Mouse (Mus musculus) mature B cell (primary cell): Measurements from ENCODE around the gene Gadd45g.

ENCODE experiments used
- in situ Hi-C: fragments of 300-500 bp; cut with MboI; formaldehyde crosslinking; loops from 2 replicates; pipeline ENCODE4 v1.14.3; 2019

Gene Gadd45g

DNA sequence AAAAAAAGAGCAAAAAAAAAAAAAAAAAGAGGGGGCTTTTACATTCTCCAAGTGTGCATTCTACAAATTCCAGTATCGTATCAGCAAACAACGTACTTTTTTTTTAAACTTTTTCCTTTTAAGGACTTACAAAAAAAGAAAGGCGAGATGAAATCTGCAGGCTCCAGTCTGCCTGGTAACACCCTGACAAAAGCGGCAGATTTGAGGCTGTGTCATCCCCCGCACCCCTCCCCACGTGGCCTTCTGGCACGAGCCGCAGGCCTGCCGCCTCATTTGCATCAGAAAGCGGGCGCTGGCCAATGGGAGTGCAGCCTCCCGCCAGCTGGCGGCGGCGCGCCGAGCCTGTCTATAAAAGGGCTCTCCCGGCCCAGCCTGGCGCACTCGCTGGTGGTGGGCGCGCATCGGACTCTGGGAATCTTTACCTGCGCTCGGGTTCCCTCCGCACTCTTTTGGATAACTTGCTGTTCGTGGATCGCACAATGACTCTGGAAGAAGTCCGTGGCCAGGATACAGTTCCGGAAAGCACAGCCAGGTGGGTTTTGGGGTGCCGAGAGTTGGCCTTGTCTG, at the start of gene Gadd45g:
Gadd45g (plus strand) TSS at position 378 of the 567 bp plus-strand sequence.
- in situ Hi-C loops: loop anchor here (5.0 to 25.0 kb wide), 3 partner anchors 376 to 1141 kb away; partner anchors contain the start of gene Nfil3

DNA sequence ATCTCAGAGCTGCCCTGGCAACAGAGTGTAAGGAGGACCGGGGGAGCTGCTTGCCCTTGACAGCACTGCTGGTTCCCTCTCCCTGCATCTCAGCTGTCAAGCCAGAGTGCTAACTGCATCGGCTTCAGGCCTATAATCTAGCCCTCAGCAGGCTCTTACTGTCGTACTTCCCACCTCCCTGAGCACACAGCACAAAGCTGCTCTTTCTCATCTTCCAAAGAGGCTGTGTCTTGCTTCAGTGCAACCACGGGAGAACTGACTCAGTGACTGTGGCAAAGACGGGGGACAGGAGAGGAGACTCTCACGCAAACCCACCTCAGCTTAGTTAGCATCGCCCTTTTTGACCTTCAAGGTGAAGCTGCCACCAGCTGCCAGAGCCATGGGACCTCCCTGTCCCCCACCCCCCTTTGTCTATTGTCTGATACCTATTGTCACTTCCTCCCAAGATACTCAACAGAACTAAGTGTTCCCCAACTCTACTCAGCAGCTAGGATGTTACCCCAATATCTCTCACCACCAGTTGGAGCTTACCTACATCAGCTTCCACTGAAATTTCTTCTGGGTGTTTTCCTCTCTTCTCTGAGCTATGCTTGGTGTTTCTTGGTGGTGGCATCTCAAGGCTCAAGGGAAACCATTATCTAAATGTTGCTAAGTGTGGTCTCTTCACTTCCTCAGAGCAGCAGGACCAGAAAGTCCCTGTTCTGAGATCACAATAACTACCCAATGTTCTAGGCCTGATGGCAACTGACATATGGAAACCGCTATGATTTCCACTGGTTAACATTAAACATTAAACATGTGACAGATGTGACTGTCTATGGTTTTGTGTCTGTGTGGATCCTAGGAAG, 48.4 kb upstream of the Gadd45g start:
- in situ Hi-C loops: no loop called here

DNA sequence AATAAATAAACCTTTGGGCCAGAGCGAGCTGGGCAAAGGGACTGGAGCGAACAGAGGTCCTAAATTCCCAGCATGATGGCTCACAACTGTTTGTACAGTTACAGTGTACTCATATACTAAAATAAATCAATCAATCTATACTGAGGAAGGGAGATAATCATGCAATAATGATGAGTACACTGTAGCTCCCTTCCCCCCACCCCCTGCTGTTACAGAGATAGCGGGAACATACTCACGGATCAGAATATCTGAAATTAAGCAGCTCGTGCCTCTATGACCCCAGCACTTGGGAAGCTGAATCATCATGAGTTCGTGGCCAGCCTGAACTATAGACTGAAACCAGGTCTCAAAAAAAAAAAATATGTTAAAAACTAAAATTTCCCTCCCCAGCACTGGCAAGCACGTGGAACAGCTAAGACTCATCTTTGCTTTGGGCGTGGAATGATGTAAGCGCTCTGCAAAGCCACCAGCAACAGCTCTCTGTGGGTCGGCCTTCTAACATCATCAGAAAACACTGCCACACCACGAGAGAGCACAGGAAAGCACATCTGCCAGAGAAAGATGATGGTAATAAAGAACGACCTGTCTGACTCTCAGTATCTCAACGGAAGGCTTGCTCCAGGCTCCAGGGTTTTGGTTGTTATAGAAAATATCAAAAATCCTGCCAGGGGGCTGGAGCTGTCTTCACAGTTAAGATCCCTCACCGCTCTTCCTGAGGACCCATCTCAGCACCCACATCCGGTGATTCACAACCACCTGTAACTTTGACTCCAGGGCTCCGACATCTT, 46.5 kb upstream of the Gadd45g start:
- in situ Hi-C loops: no loop called here

DNA sequence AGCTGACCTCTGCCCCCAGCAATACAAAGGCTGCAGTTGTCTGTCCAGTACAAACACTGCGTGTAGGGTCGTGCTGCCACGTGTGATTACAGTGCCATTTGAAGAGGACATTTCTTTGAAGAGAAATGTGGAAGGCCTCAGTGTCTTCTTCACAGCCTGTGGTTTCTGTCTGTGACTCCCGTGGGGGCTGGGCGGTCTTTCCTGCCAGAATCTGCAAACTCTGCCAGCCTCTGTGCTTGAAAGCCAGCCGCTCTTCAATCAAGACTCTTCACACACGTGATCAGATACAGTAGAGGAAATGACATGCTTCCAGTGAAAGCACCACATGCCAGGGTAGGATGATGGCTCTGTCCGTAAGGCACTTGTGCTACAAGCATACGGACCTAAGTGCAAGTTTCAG, 45.6 kb upstream of the Gadd45g start:
- in situ Hi-C loops: no loop called here

DNA sequence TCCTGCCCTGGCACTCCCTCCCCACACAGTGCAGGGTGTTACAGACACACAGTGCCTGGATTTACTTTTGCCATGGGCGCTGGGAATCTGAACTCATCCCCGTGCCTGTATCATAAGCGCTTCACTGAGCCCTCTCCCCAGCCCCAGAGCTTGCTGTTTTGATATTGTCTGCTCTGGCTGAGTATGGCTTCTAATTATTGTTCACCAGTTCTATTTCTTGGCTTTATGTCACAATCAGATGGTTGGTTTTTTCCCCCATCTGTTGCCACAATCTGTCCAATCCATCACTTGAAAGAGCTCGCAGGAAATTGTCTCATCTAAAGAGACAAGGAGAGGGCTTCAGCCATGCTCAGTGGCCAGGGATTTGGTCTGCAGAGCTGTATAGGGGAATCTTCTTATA, 40.8 kb upstream of the Gadd45g start:
- in situ Hi-C loops: no loop called here

DNA sequence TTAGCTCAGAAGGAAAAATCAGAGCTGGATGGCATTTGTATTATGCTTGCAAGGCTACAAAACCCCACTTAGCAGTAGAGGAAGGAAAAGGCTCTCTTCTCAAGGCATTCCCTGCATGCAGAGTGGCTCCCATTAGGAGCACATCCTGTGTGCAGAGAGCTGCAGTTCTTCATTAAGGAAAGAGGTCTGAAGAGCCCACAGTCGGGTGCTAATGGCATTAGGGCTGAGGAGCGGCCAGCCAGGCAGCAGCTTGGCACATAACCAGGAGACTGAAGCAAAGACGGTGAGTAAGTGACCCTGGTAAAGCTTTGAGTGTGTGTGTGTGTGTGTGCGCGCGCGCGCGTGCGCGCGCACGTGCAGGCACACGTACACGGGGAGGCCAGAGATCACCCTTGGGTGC, 40.3 kb upstream of the Gadd45g start:
- in situ Hi-C loops: no loop called here

DNA sequence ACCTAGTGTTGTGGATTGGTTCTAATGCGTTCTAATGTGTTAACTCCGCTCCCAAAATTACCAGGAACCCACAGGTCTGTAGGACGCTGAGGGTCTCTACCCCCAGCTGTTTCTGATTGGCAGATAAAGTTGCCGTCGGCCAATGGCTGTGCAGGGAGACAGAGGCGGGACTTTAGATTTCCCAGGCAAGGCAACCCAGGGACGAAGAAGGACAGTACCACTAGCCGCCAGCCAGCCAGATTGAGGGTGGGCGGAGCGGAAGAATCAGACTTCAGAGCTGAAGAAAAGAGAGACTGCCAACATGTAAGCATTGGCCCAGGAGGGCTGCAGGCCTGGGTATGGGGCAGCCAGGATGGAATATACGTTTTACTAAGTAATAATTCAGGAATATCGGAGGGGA, 38.3 kb upstream of the Gadd45g start:
- in situ Hi-C loops: no loop called here

DNA sequence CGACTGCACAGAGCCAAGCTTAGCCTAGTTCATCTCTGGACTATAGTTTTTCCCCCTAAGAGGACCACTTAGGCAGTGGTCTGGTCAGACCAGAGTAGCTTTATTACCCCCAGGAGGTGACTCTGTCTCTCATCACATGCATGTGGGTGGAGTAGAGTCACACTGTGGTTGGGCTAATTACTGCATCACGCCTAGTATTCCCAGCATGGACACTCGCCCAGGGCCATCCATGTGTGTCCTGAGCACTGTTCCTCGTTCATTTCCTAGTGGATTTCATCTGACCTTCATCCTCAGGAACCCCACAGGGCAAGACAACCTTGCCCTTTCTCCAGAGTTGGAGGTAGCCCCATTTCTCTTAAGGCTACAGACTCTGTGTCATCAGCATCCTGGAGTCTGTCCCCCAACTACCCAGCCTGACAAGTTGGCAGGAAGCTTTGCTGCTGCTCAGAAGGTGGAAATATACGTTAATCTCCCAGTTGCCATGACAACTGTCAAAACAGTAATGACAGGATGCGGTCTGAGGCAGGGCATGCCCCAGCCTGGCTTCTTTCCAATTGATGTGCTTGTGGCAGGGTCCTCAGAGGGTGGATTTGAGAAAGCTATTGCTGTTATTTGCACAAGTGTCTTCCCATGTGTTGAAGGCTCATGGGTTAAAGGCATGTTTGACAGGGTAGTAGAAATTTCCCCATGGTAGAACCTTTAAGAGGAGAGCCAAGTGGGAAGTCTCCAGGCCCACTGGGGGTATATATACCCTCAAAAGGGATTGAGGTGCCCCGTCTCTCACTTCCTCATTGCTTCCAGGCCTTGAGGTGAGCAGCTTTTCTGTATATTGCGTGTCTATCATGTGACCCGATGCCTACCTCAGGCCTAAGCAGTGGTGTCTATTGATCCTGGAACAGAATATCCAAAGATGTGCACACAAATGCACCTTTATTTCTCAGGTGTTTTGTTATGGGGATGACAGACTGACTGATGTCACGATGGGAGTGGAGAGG, 32.6 kb upstream of the Gadd45g start:
- in situ Hi-C loops: loop anchor here (10.0 kb wide), 1 partner anchor 89 kb away; no protein-coding TSS in a partner anchor

DNA sequence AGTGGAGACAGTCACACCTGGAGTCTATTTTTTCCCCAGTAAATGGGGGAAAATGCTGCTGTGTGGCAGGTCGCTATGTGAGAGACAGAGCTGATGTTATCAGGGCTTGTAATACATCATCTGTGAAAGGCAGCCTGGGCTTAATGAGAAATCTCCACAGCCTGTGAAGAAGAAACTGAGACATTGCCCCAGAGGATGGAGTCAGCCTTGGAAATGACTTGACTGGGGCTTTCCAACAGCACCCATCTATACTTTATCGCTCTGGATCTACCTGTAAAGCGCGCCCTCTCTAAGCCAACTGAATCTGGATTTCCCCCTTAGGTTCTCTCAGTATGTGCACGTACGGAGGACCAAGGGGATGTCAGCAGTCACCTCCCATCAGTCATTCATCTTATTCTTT, 31.8 kb upstream of the Gadd45g start:
- in situ Hi-C loops: loop anchor here (10.0 kb wide), 1 partner anchor 90 kb away; no protein-coding TSS in a partner anchor

DNA sequence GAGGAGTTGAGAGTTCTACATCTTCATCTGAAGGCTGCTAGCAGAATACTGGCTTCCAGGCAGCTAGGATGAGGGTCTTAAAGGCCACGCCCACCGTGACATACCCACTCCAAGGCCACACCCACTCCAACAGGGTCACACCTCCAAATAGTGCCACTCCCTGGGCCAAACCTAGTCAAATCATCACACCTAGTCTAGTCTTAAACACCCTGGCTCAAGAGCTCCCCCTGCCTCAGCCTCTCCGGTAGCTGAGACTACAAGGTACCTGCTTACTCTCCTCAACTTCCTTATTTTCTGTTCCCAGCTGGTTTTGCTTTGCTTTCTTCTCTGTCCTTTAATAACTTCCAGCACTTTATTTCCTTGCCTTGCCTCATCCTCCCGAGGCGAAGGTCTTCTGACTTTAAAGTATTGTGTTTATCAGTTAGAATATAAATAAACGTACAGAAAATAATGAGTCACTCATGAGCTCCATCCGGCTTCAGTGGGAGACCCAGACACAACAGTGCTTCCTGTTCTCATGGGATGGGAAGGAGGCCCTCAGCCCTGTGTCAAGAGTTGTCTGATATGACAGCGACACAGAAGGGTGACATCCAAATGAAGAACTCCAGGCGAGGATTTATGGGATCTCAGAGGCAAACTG, 30.5 kb upstream of the Gadd45g start:
- in situ Hi-C loops: loop anchor here (10.0 kb wide), 1 partner anchor 91 kb away; no protein-coding TSS in a partner anchor

DNA sequence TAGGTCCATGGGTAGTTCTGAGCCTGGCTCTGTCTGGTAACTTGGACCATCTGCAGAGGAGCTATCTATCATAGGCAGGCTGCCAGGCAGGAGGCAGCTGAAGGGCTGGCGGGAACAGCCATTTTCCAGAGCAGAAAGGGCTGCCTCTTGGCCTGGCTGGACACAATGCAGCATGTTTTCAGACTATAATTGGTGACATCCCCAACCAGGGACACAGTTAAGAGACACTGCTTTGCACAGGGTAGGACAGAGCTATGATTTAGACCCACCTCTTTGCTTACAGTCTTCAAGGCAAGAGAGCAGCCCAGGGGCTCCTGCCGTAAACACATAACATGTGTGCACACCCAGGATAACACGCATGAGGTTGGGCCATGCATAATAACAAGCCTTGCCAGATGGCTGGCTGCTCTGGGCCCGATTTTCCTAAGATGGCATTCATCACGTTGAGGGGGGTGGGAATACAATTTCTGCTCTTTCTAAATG, 29.9 kb upstream of the Gadd45g start:
- in situ Hi-C loops: loop anchor here (10.0 kb wide), 1 partner anchor 92 kb away; no protein-coding TSS in a partner anchor

DNA sequence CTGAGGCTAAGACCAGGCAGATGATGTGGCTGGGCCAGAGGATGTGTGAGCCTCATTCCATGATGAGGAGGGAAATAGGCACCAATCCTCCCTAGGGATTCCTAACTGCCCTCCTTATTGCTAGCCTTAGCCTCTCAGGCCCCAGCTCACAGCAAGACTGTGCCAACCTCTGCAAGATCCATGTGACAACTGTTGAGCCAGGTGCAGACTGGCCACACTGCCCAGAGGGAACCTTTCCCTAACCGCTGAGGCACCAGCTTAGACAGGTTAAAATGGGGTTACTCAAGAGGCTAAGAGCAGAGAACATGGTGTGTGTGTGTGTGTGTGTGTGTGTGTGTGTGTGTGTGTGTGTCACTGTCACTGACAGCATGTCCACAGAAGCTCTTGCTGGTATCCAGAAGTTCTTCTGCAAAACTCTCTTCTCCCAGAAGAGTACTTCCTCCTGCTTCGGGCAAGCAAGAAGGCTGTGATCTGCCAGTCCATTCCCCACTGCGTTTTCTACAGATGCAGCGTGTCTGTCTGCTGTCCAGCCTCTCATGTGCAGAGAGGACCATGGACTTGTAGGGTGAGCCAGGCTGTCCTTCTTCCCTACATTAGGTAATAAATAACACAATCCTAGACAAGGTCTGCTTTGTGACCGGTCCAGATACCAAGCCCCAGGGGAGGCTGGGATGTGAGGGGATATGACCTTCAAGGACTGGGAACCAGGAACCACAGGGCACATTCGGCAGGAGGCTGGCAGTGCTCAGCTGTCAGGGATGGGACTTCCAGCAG, 28.1 kb upstream of the Gadd45g start:
- in situ Hi-C loops: loop anchor here (10.0 kb wide), 1 partner anchor 94 kb away; no protein-coding TSS in a partner anchor

DNA sequence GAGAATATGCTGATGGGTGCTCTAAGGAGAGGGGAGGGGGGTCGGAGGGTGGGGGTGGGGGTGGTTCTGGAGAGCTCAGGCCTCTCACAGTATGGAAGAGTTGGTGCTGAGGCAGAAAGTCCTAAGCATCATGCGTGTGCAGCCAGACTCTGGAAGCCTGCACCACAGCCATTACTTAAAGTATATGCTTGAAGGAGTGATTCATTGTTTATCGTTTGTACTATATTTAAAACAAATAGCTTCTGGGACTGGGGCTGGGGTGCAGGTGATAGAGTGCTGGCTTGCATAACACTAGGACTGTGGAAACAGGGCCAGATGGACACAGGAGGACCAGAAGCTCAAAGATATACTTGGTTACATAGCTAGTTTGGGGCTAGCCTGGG, 27.5 kb upstream of the Gadd45g start:
- in situ Hi-C loops: loop anchor here (10.0 kb wide), 1 partner anchor 94 kb away; no protein-coding TSS in a partner anchor

DNA sequence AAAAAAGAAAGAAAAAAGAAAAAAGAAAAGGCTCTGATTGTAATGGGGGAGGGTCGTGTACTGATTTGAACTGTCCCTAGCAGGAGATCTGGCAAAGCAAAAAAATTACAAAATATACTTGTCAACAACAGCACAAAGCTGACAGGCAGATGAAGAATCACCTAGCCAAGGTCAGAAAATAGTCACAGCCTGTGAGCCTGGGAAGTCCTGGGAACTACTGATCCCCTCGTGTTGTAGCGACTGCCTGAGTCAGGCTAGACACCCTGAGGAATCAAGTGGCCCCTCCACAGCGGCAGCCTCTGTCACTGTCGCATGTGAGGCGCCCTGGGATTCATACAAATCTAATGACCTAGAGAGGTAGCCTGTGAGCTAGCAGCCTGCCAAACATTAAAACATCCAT, 27.1 kb upstream of the Gadd45g start:
- in situ Hi-C loops: loop anchor here (10.0 kb wide), 1 partner anchor 95 kb away; no protein-coding TSS in a partner anchor

DNA sequence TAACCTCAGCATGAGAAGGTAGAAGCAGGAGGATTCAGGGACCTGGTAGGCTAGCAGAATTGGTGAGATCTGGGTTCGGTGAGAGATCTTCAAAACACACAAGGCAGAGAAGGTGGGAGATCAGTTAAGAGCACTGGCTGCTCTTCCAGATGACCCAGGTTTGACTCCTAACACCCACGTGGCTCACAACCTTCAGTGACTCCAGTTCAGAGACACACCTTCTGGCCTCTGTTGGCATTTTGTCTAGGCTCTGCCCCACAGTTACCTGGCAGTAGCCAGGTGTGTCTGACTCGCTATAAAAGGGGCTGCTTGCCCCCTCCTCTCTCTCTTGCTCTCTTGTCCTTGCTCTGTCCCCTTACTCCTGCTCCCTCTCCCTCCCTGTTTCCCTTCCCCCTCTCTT, 24.5 kb upstream of the Gadd45g start:
- in situ Hi-C loops: no loop called here

DNA sequence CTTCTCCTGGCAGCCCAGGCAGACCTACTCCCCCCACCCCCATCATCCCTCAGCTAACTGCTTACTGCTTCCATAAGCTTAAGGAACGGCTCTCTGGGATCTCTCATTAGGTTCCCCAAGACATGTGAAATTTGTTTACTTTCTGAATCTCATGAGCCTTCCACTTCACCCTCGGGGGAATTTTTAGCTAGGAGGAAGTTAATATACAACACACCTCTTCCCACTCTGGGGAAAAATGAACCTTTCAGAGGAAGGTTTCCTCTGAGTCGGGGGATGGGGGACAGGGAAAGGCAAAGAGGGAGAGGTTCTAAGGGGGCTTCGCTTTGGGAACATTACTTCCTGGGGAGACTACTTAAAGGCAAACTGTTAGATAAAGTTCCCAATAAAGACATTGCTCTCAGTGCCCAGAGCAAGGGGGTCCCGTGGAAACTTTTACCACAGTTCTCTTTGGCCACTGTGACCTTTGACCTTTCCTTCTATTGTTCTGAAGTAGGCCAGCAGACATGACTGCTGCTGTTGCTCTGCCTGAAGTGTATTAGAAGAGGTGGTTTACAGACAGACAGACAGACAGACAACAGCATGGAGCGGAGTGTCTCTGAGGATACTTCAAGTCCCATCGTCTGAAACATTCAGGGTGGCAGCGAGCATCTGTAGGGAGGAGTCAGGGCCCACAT, 22.5 kb upstream of the Gadd45g start:
- in situ Hi-C loops: no loop called here

DNA sequence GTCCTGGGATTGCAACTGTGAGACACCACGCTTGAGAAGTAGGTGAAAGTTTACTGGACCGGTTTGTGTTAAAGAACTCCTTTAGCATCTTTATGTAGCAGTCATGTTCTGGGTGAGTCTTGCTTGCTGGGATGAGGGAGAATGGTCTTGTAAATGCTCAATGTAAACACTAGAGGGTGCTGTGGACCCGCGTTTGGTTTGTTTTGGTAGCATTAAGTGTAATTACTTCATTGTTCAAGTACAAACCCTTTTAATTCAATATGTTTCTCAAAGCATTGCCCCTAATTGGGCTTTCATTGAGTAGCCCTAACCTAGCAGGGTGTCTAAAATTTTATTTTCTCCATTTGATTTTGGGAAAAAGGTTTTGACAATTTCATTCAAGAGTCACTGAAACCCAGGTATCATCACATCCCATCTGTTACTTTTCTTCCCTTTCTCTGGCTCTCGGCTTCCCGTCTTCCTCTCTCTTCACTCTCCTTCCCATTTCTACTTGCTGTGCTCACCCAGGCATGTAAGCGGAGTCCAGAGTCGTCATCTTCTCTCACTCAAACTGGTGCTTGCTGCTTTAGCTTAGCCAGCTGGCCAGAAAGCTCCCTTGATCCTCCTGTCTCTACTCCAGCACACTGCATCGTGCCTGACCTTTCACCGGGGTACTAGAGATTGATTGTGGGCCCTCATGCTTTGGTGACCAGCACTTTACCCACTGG, 15.6 kb upstream of the Gadd45g start:
- in situ Hi-C loops: loop anchor here (25.0 kb wide), 1 partner anchor 1156 kb away; the partner anchor contains the start of gene Nfil3

DNA sequence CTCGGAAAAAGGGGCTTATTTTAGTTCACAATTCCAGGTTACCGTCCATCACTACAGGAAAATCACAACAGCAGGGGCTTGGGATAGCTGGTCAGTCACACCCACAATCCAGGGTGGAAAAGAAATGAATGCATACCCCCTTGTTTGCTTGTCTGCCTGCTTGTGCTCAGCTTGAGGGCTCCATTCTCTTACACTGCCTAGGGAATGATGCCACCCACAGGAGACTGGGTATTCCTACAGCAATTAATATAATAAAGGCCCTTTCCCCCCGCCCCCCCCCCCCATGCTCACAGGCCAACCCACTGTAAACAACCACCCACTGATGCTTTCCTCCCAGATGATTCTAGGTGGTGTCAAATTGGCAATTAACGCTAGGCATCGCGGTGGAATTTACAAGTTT, 14.0 kb upstream of the Gadd45g start:
- in situ Hi-C loops: loop anchor here (25.0 kb wide), 1 partner anchor 1155 kb away; the partner anchor contains the start of gene Nfil3
